Mouse (Mus musculus) MEL (cell line): ENCODE measurements around the gene Fbxw7. TPM values are rescaled to one million over a fixed set of nuclear protein-coding genes. Genes with fewer than 3 reads are reported as not detected.

Source experiments
- DNase-seq: peaks from one replicate; pipeline ENCODE4 v3.0.0; 2011; ENCODE audit warnings: low read depth, low spot score
- H3K27ac ChIP-seq: 2 replicates; pipeline ENCODE4 v1.5.1; 2012; ENCODE audit warnings: low read depth, mild to moderate bottlenecking, control low read depth, low read length, moderate library complexity; ENCODE audit not compliant: control insufficient read depth
- H3K27me3 ChIP-seq, 2 experiments: fragments of 150-350 bp in 1 of 2; sonication (generic) in 1 of 2; 2 replicates each; pipeline ENCODE4 v1.6.1; 2012; ENCODE audit warnings: low read length in 2 of 2, mild to moderate bottlenecking in 2 of 2, improper control_type of control experiment in 1 of 2, moderate library complexity in 1 of 2; ENCODE audit not compliant: insufficient read depth in 2 of 2, control insufficient read depth in 1 of 2
- H3K36me3 ChIP-seq, 2 experiments: 2 replicates each; pipeline ENCODE4 v1.6.1; 2012 to 2014; ENCODE audit warnings: low read length in 2 of 2, improper control_type of control experiment in 1 of 2, inconsistent platforms in 1 of 2, mild to moderate bottlenecking in 1 of 2; ENCODE audit not compliant: insufficient read depth in 2 of 2, control insufficient read depth in 1 of 2
- H3K4me1 ChIP-seq, 2 experiments: fragments of 150-350 bp in 1 of 2; sonication (generic) in 1 of 2; 2 replicates each; pipeline ENCODE4 v1.6.1; 2012; ENCODE audit warnings: low read length in 2 of 2, improper control_type of control experiment in 1 of 2, mild to moderate bottlenecking in 1 of 2; ENCODE audit not compliant: insufficient read depth in 2 of 2, control insufficient read depth in 1 of 2
- H3K4me3 ChIP-seq, 2 experiments: fragments of 150-350 bp in 1 of 2; sonication (generic) in 1 of 2; 2 replicates each; pipeline ENCODE4 v1.5.1; 2012; ENCODE audit warnings: low read depth in 2 of 2, low read length in 2 of 2, mild to moderate bottlenecking in 2 of 2, moderate library complexity in 2 of 2, control low read depth in 1 of 2, improper control_type of control experiment in 1 of 2; ENCODE audit not compliant: control insufficient read depth in 1 of 2, insufficient read depth in 1 of 2
- H3K79me2 ChIP-seq: 2 replicates; pipeline ENCODE4 v1.6.1; 2012; ENCODE audit warnings: mild to moderate bottlenecking, low read length, moderate library complexity; ENCODE audit not compliant: control insufficient read depth, poor library complexity, insufficient read depth
- H3K9ac ChIP-seq: 2 replicates; pipeline ENCODE4 v1.6.1; 2012; ENCODE audit warnings: low read depth, mild to moderate bottlenecking, control low read depth, low read length, moderate library complexity; ENCODE audit not compliant: control insufficient read depth, poor library complexity, severe bottlenecking
- H3K9me3 ChIP-seq: fragments of 150-350 bp; sonication (generic); replicated peaks from 2 replicates; pipeline ENCODE4 v1.6.1; 2012; ENCODE audit warnings: mild to moderate bottlenecking, low read length, improper control_type of control experiment, moderate library complexity; ENCODE audit not compliant: insufficient read depth
- BHLHE40 ChIP-seq: IDR thresholded peaks from 2 replicates; pipeline ENCODE4 v1.6.1; 2012; ENCODE audit warnings: low read depth, mild to moderate bottlenecking, inconsistent platforms, low read length, improper control_type of control experiment, borderline replicate concordance
- CHD2 ChIP-seq: IDR thresholded peaks from 2 replicates; pipeline ENCODE4 v1.6.1; 2011; ENCODE audit warnings: low read length, improper control_type of control experiment
- CTCF ChIP-seq, 3 experiments: IDR thresholded peaks in 2 of 3; conservative IDR thresholded peaks in 1 of 3; 2 replicates each; pipeline ENCODE4 v1.5.1; 2011 to 2012; ENCODE audit warnings: low read length in 3 of 3, low read depth in 2 of 3, mild to moderate bottlenecking in 2 of 3, improper control_type of control experiment in 1 of 3, inconsistent platforms in 1 of 3, mixed read lengths in 1 of 3, moderate library complexity in 1 of 3; ENCODE audit not compliant: control insufficient read depth in 1 of 3, insufficient read depth in 1 of 3, poor library complexity in 1 of 3, severe bottlenecking in 1 of 3
- E2F4 ChIP-seq: IDR thresholded peaks from 2 replicates; pipeline ENCODE4 v1.6.1; 2011; ENCODE audit warnings: low read depth, low read length, improper control_type of control experiment, borderline replicate concordance
- ETS1 ChIP-seq: IDR thresholded peaks from 2 replicates; pipeline ENCODE4 v1.6.1; 2012; ENCODE audit warnings: low read depth, mild to moderate bottlenecking, inconsistent platforms, low read length, improper control_type of control experiment, moderate library complexity
- MAX ChIP-seq: IDR thresholded peaks from 2 replicates; pipeline ENCODE4 v1.6.1; 2011; ENCODE audit warnings: low read length, improper control_type of control experiment
- MEF2A ChIP-seq: IDR thresholded peaks from 2 replicates; pipeline ENCODE4 v1.6.1; 2014; ENCODE audit warnings: low read depth, mild to moderate bottlenecking, inconsistent platforms, low read length, improper control_type of control experiment; ENCODE audit not compliant: poor library complexity, insufficient replicate concordance, severe bottlenecking; ENCODE audit errors: extremely low read depth
- MXI1 ChIP-seq: IDR thresholded peaks from 2 replicates; pipeline ENCODE4 v1.6.1; 2011; ENCODE audit warnings: mild to moderate bottlenecking, low read depth, low read length, improper control_type of control experiment
- MYB ChIP-seq: IDR thresholded peaks from 2 replicates; pipeline ENCODE4 v1.6.1; 2011; ENCODE audit warnings: mild to moderate bottlenecking, low read depth, low read length, improper control_type of control experiment
- NRF1 ChIP-seq: IDR thresholded peaks from 2 replicates; pipeline ENCODE4 v1.6.1; 2014; ENCODE audit warnings: low read depth, mild to moderate bottlenecking, inconsistent platforms, low read length, improper control_type of control experiment, moderate library complexity; ENCODE audit not compliant: poor library complexity, insufficient read depth, severe bottlenecking
- RCOR1 ChIP-seq: IDR thresholded peaks from 2 replicates; pipeline ENCODE4 v1.6.1; 2012; ENCODE audit warnings: low read depth, mild to moderate bottlenecking, inconsistent platforms, low read length, improper control_type of control experiment
- SIN3A ChIP-seq: IDR thresholded peaks from 2 replicates; pipeline ENCODE4 v1.6.1; 2012; ENCODE audit warnings: low read length, improper control_type of control experiment, inconsistent platforms
- SMC3 ChIP-seq: IDR thresholded peaks from 2 replicates; pipeline ENCODE4 v1.6.1; 2011; ENCODE audit warnings: low read depth, low read length, improper control_type of control experiment
- TAL1 ChIP-seq: IDR thresholded peaks from 2 replicates; pipeline ENCODE4 v1.6.1; 2012; ENCODE audit warnings: mild to moderate bottlenecking, inconsistent platforms, low read length, moderate library complexity, mixed read lengths
- TBP ChIP-seq: IDR thresholded peaks from 2 replicates; pipeline ENCODE4 v1.8.0; 2011; ENCODE audit warnings: low read depth, low read length, improper control_type of control experiment
- TCF12 ChIP-seq: IDR thresholded peaks from 2 replicates; pipeline ENCODE4 v1.6.1; 2014; ENCODE audit warnings: low read depth, mild to moderate bottlenecking, inconsistent platforms, low read length, improper control_type of control experiment, moderate library complexity
- USF1 ChIP-seq: IDR thresholded peaks from 2 replicates; pipeline ENCODE4 v1.6.1; 2014; ENCODE audit warnings: low read depth, mild to moderate bottlenecking, inconsistent platforms, low read length, improper control_type of control experiment, moderate library complexity
- ZKSCAN1 ChIP-seq: IDR thresholded peaks from 2 replicates; pipeline ENCODE4 v1.6.1; 2012; ENCODE audit warnings: low read depth, mild to moderate bottlenecking, inconsistent platforms, low read length, improper control_type of control experiment, moderate library complexity
- ZMIZ1 ChIP-seq: IDR thresholded peaks from 2 replicates; pipeline ENCODE4 v1.6.1; 2012; ENCODE audit warnings: low read depth, mild to moderate bottlenecking, inconsistent platforms, low read length, improper control_type of control experiment, moderate library complexity
- ZNF384 ChIP-seq: IDR thresholded peaks from 2 replicates; pipeline ENCODE4 v1.6.1; 2012; ENCODE audit warnings: low read depth, mild to moderate bottlenecking, inconsistent platforms, low read length, improper control_type of control experiment
- polyA plus RNA-seq, 2 experiments: library from polyadenylated mRNA; stranded (reverse) in 1 of 2; unstranded in 1 of 2; fragments of >175 nt in 1 of 2; fragments of >200 nt in 1 of 2; gene quantifications; 2 replicates each; pipeline versions ENCODE4 v1.2.1 to v1.2.4; 2012; ENCODE audit warnings: low replicate concordance in 2 of 2, low read depth in 1 of 2; ENCODE audit not compliant: insufficient read length in 2 of 2, insufficient read depth in 1 of 2, missing spikeins in 1 of 2
- total RNA-seq: library from RNA; depleted of rRNA; stranded (reverse); fragments of 300-350 nt; gene quantifications from 2 replicates; pipeline ENCODE4 v1.2.3, GENCODE M21; 2012

Gene Fbxw7
- total and polyA plus RNA-seq, 3 experiments = 11.8 to 14.5 TPM; not detected in 1

- Histone ChIP-seq H3K4me1 (peaks cover 15 to 19% of the 10 kb centered on the region in 2 experiments), H3K4me3 (no peak overlapping the region), H3K27me3 (no peaks in the 10 kb centered on the region), H3K79me2 (peaks cover 10% of the 10 kb centered on the region), H3K9me3 (no peaks in the 10 kb centered on the region), H3K9ac (no peak overlapping the region), H3K36me3 (peaks cover 0 to 42% of the 10 kb centered on the region in 2 experiments; a peak in 2 of 4 replicates), H3K27ac (no peak overlapping the region)
- no peak for DNase-seq
- no peak for TF ChIP-seq TBP
- no peak for TF ChIP-seq MXI1
- TF ChIP-seq ETS1 = no peak
- no peak for TF ChIP-seq USF1
- TF ChIP-seq ZKSCAN1 = no peak
- no peak for TF ChIP-seq NRF1
- TF ChIP-seq CTCF (IDR thresholded peaks at IDR 0.05 in 2 of 3, conservative IDR thresholded peaks at IDR 0.05 in 1 of 3; ENCODE audit: control insufficient read depth in 1 of 3, insufficient read depth in 1 of 3, low read depth in 2 of 3, low read length in 3 of 3, poor library complexity in 1 of 3, severe bottlenecking in 1 of 3) = no peak
- no peak for TF ChIP-seq RCOR1
- TF ChIP-seq E2F4 = no peak
- TF ChIP-seq SIN3A = no peak
- TF ChIP-seq TAL1 = no peak
- no peak for TF ChIP-seq TCF12
- TF ChIP-seq MYB = no peak
These were observed 134.3 kb downstream of the Fbxw7 start for GRCm38 (mm10) chr3:84949387-84949786.

GRCm38 (mm10) chr3:84951698-84952097, 136.6 kb downstream of the Fbxw7 start:
- DNase-seq = no peak
- peaks cover 0 to 20% of the 10 kb centered on the region in 2 experiments; a peak in 2 of 4 replicates for H3K36me3 ChIP-seq
- H3K9ac ChIP-seq = no peak overlapping the region
- H3K4me3 ChIP-seq = no peak overlapping the region
- TF ChIP-seq ZNF384 (no peak), SMC3 (no peak), MEF2A (no peak), ZKSCAN1 (no peak), TAL1 (no peak), CHD2 (no peak), MAX (no peak), BHLHE40 (no peak), ZMIZ1 (no peak)
- TF ChIP-seq, all 39 proteins: peak for 0
- Histone ChIP-seq H3K9me3 (no peaks in the 10 kb centered on the region), H3K4me1 (peaks cover 6 to 7% of the 10 kb centered on the region in 2 experiments; a peak in 2 of 4 replicates), H3K79me2 (peaks cover 5% of the 10 kb centered on the region), H3K27ac (no peak overlapping the region), H3K27me3 (no peaks in the 10 kb centered on the region)
